Mouse (Mus musculus): ENCODE data around the gene Hoxc13.

Gene Hoxc13

DNA sequence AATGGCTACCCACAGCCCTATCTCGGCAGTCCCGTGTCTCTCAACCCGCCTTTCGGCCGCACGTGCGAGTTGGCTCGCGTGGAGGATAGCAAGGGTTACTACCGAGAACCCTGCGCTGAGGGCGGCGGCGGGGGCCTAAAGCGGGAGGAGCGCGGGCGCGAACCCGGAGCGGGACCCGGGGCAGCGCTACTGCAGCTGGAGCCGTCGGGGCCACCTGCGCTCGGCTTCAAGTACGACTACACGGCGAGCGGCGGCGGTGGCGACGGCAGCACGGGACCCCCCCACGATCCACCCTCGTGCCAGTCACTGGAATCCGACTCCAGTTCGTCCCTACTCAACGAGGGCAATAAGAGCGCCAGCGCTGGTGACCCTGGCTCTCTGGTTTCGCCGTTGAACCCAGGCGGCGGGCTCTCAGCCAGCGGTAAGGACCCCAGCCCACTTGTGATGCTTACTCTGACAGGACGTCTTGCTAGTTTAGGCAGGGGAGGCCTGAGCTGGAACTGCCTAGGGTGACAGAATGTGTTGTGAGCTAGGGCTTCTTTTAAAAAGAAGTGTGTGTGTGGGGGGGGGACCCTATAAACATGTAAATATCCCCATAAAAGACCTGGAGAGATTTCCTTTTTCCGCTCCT lies 16.2 kb downstream of the Hoxc13 start:
- DNase-seq: no peak

DNA sequence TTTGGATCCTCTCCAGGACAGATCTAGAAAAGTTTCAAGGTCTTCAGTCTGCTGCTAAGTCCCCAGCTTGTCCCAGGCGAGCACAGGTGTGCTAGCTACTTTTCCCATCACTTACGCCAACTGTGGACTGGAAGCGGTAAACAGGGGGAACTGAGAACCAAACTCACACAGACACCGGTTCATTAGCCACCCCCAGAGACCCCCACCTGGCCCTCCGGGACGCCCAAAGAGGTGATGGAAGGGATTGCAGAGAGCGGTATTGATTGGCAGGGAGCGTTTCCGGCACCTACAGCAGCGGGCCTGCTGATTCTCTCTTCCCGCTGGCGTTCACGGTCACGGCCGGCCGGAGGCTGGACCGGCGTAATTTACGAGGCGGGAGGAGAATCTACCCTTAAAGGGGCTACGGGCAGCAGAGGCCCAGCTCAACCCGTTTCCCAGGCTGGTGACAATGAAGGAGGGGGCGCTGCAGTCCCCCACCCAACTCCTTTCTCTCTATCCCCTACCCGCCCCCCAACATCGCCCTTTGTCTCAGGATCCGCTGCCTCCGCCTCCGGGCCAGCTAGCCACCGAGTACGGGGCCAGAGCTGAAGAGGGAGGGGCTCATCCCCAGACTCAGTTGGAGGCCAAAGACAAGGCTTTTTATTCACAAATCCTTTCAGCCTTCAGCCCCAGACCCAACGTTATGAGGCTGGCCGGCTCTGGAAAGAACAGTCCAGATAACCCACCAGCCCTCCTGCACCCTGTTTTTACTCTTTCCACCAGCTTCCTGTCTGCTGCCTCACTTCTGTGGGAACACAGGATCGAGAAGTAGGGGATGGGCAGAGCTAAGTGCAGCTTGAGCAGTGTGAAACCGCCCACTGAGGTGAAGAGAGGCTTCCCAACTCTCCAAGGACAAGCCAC lies 18.6 kb downstream of the Hoxc13 start:
- no peak for DNase-seq

- no peak for DNase-seq
Observed at GRCm38 (mm10) chr15:102942739-102943467, 22.0 kb downstream of the Hoxc13 start.

DNA sequence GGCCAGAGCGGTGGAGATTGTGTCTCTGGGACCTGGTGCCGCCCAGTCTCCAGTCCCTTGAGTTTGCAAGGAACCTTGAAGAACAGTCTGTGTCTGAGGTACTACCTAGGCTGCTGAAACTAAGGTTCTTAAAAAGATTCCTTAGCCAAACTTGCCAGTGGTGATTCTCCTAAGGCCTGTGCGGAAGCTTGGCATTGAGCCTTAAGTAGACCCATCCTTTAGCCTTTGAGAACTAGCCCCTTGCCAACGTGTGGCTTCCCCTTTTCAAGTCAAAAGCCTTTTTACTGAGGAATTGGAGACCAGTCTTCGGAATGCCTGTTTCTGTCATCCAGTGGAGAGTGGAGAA lies 22.5 kb downstream of the Hoxc13 start:
- DNase-seq: no peak

- no peak for DNase-seq
Observed at GRCm38 (mm10) chr15:102945185-102946077, 24.5 kb downstream of the Hoxc13 start.

DNA sequence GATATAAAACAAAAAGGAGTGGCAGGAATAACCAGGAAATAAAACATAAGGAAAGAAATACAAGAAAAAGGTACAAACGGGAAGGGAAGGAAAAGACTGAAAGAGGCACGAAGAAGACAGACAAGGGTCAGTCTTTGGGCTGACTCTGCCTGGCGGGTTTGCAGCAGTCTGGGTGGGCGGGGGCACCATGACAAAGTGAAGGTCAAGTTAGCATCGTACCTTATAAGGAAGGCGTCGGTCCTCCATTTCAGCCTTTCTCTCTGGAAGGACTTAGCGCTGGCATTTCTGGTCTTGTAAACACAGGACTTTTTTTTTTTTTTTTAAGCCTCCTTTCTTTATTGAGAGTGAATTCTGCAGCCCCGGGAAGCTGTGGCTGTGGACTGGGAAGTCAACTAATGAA lies 26.4 kb downstream of the Hoxc13 start:
- no peak for DNase-seq

DNA sequence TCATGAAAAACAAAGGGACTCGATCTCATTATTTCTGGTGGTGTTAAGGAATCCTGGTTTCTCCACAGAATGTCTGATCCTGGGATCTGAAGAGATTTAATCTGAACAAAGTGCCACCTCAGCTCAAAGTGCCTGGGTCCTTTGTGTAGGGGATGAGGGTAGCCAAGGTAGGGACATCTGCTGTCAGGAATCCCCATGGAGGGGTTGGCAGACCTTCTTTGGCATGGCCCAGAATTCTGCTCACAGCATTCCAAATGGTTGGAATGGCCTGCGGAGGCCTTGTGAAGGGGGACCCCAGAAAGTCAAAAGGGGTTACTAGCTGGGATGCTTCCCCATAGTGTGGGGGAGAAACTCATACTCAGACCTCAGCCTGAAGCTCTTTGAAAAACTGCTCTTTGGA lies 27.9 kb downstream of the Hoxc13 start:
- DNase-seq: no peak

GRCm38 (mm10) chr15:102949696-102950095 lies 28.8 kb downstream of the Hoxc13 start:
- no peak for DNase-seq

GRCm38 (mm10) chr15:102950877-102951276 lies 30.0 kb downstream of the Hoxc13 start:
- DNase-seq: no peak

- DNase-seq: no peak
Observed at GRCm38 (mm10) chr15:102953561-102953960, 32.7 kb downstream of the Hoxc13 start.

DNA sequence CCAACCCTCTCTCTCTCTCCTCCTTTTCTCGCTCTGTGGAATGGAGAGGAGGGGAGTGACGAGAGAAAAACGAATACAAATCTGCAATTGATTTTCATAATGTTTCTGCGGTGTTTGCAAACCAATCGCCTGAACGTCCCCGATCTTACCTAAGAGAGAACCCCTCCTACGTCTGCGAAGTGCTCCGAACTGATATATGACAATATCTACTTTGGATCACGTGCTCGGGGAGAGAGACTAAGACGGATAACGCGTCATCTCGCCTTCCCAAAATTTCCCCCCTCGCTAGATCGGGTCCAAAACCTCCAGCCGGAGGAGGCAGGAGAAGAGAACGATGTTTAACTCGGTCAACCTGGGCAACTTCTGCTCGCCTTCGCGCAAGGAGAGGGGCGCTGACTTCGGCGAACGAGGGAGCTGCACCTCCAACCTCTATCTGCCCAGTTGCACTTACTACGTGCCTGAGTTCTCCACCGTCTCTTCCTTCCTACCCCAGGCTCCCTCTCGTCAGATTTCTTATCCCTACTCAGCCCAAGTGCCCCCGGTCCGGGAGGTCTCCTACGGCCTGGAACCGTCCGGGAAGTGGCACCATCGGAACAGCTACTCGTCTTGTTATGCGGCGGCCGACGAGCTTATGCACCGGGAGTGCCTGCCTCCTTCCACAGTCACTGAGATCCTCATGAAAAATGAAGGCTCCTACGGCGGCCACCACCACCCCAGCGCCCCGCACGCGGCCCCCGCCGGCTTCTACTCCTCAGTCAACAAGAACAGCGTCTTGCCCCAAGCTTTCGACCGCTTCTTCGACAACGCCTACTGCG lies 33.5 kb downstream of the Hoxc13 start, which contains the start of gene Hoxc11:
Gene Hoxc11 (plus strand): TSS at position 236 of the 815 bp plus-strand sequence.
- no peak for DNase-seq

DNA sequence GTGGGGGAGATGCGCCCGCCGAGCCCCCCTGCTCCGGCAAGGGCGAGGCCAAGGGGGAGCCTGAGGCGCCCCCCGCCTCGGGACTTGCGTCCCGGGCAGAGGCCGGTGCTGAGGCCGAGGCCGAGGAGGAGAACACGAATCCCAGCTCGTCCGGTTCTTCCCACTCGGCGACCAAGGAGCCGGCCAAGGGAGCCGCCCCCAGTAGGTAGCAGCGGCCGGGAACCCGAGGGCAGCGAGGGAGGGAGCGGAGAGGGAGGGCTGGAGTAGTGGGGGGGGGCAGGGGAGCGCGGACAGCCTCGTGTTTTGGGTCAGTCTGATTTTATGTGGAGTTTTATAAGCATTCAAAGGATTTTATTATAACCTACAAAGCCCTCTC lies 34.1 kb downstream of the Hoxc13 start:
- DNase-seq: no peak

DNA sequence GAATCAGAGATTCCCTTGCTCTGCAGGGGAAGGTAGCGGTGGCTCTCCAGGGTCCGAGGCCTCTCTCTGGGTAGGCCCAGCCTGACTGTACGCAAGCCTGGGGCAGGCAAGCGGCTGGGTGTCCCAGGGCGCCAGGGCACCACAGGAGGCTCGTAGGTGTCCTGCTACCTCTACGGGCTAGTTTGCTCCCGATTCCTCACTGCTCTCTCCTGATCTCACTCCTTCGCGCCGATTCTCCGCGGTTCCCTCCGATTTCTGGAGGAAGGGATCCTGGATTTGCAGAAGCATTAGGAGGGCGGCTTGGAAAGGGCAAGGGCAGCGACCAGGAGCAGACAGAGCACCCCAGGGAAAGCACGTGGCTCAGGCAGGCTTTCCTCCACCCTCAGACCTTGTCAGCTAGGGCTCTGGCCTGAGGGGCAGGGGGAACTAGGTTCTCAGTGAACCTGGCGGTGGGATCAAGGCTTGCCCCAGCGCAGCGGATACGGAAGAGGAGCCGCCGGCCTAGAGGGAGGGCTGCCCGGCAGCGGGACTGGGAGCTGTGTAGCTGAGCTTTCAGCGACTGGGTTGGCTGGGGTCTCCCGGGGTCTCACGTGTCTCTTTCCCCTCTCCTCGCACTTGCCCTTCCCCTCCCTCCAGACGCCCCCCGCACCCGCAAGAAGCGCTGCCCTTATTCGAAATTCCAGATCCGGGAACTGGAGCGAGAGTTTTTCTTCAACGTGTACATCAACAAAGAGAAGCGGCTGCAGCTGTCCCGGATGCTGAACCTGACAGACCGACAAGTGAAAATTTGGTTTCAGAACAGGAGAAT lies 35.1 kb downstream of the Hoxc13 start:
- DNase-seq: no peak

DNA sequence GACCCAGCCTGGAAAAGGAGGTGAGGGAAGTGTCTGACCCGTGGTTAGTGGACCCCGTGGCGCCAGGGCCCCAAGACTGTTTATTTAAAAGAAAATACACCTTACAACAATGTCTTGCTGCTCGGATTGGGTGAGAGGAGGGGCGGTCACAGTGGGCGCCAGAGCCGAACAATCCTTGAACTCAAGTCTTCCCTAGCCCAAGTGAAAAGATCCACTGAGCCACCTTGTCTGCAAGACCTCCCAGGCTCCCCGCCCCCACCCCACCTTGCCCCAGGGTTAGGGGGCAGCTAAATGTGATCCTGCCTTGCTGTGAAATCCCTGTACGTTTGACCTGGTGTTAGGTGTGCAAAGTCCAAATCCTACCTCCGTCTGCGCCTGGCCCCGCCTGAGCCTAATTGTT lies 36.0 kb downstream of the Hoxc13 start:
- DNase-seq: no peak

DNA sequence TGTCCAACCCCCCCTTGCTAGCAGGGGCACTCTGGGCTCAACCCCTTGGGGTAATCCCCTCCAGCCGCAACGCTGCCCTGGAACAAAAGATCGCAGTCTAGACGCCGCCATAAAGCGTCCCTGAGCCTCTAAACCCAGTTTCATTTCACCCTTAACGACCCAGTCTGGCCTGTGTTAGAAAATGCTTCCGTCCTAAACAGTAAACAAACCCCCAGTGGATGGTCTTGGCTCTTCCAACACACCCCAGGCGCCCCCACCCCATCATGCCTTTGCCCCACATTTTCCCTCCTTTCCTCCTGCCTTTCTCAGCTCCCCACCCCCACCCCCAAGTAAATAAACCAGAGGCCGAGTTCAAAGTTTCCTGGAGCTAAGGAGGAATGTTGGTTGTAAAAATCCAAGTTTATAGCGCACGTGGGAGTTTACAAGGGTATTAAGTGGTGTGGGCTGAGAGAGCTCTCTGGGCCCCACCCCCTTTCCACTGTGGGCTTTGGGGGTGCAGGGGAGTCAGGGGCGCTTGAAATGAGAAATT lies 38.8 kb downstream of the Hoxc13 start:
- DNase-seq: no peak

DNA sequence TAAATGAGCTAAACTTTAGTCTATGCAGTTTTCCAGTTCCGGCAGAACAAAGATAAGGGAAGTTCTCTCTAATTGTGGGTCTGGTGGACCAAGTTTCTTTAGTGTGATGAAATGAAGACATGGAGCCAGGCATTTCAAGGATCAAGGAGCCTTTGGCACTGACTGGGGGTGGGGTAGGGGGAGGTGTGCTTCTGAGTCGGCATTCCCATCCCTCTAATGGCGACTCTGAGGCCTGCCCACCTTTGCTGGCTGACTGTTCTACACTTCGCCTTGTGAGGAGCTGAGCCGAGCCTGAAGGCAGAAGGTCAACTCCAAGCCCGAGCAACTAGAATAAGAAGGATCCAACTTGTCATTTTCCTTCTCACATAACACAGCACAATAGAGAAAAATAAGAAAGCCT lies 40.8 kb downstream of the Hoxc13 start:
- no peak for DNase-seq

DNA sequence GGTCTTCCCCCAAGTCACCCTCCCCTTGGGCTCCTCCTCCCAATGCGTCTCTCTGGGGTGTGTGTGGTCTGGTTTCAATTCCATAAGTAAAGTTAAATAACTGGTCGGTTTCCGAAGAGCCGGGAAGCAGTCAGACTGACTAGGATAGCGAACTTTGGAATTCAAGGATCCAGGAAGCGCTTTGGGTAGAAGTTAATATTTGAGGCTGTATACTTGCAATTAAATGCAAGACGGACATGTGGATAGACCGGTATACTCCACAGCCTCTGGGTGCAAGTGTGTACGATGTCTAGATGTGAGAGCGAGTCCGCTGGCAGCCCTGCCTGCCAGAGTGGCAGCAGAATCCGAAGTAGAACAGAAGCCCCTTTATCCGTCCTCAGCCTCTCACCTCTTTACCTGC lies 41.6 kb downstream of the Hoxc13 start:
- DNase-seq: no peak

DNA sequence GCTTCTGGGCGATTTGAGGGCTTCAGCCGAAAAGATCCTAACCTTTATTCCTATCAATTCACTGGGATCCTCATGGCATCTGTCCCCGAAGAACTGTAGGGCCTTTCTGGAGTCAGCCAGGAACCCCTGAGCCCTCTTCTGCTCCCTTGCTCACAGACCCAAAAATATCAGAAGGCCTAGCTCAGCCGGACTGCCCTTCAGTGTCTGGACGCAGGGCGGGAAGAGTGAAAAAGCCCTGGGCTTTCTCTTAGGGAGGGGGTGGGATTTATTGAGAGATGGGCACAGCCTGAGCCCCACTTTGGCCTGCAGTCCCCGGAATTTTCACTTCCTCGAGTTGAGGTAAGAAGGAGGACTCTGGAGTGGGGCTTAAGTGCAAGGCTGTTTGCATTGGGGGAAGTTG lies 42.4 kb downstream of the Hoxc13 start:
- DNase-seq: no peak

DNA sequence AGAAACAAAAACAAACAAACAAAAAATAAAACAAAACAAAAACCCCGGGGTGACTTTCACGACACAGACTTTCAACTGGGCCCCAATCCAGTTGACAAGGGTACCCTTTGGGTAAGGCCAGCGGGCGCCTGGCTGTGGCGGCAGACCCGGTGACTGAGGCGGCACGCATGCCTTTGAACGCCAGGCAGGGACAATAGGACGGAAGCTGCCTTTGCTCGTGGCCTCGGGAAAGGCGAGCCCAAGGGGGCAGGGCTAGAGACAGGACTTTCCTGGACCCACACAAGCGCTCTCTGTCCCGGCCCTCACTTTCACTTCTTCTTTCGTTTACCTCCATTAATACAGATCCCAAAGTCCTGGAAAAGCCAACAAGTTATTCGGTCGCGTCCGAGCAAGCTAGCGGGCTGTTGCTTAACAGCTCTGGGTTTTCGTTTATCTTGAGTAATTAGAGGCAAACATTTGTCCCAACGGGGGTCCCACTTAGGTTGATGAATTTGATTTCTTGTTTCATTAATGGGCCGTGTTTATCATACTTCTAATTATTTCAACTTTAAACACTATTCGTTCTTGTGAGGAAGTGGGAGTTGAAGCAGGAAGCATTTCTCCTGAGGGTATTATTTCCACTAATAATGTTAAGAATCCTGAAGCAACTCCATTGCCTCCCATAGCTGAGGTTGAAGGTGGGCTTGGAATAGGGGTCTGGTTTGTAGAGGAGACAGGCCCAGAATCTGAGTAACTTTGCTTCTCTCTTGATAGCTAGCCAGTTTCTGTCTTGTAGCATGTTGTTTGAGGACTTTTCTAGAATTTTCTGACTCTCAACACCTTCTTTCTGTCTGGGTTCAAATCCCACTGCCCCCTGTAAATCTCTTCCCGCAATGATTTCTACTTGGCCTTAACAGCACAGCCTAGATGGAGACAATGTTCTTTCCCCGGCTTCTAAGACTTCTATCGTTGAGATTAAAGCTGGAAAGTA lies 43.1 kb downstream of the Hoxc13 start:
- DNase-seq: no peak
